Mouse (Mus musculus) heart, postnatal 0 days (tissue): ENCODE results near the gene Abl2. TPM values are rescaled to one million over a fixed set of nuclear protein-coding genes. Genes with fewer than 3 reads are reported as not detected.

Experiments used
- ATAC-seq: fragments of 200-750 bp; cut with Nextera tagmentation; 2 replicates; pipeline ENCODE4 v1.8.0; 2017; ENCODE audit warnings: low read depth, moderate number of reproducible peaks, moderate library complexity; ENCODE audit not compliant: insufficient read depth
- DNase-seq: peaks from one replicate; pipeline ENCODE4 v3.0.0-alpha.2; 2016; ENCODE audit warnings: low spot score
- H3K27ac ChIP-seq: fragments of 300-500 bp; sonication (generic); 2 replicates; pipeline ENCODE4 v1.5.1; 2014; ENCODE audit warnings: low read depth, mild to moderate bottlenecking
- H3K27me3 ChIP-seq: fragments of 300-500 bp; sonication (generic); 2 replicates; pipeline ENCODE4 v1.6.1; 2014; ENCODE audit warnings: low read length, mixed read lengths; ENCODE audit not compliant: control insufficient read depth, insufficient read depth
- H3K36me3 ChIP-seq: fragments of 300-500 bp; sonication (generic); replicated peaks from 2 replicates; pipeline ENCODE4 v1.6.1; 2014; ENCODE audit warnings: low read length, mixed read lengths; ENCODE audit not compliant: control insufficient read depth, insufficient read depth
- H3K4me1 ChIP-seq: fragments of 300-500 bp; sonication (generic); 2 replicates; pipeline ENCODE4 v1.6.1; 2014; ENCODE audit warnings: antibody characterized with exemption; ENCODE audit not compliant: control insufficient read depth, insufficient read depth
- H3K4me2 ChIP-seq: fragments of 300-500 bp; sonication (generic); 2 replicates; pipeline ENCODE4 v1.6.1; 2014; ENCODE audit warnings: low read depth, mild to moderate bottlenecking, low read length, moderate library complexity
- H3K4me3 ChIP-seq: fragments of 300-500 bp; sonication (generic); 2 replicates; pipeline ENCODE4 v1.5.1; 2014; ENCODE audit warnings: low read depth, low read length
- H3K9ac ChIP-seq: fragments of 300-500 bp; sonication (generic); replicated peaks from 2 replicates; pipeline ENCODE4 v1.6.1; 2014; ENCODE audit warnings: low read depth, low read length, mixed read lengths
- H3K9me3 ChIP-seq: fragments of 300-500 bp; sonication (generic); replicated peaks from 2 replicates; pipeline ENCODE4 v1.6.1; 2016; ENCODE audit warnings: low read length; ENCODE audit not compliant: control insufficient read depth
- CTCF ChIP-seq: IDR thresholded peaks from 2 replicates; pipeline ENCODE4 v1.5.1; 2016; ENCODE audit warnings: antibody characterized with exemption, control low read depth, low read depth
- EP300 ChIP-seq: IDR thresholded peaks from 2 replicates; pipeline ENCODE4 v1.6.1; 2016; ENCODE audit warnings: antibody characterized with exemption, low read depth
- WGBS: fragments of 180-500 bp; shearing (Covaris S2); extraction: QIAGEN DNeasy Blood & Tissue Kit; methylation state at CpG from one replicate; pipeline ENCODE4 v1.1.7; 2014; 5-methylcytosine and 5-hydroxymethylcytosine counted together
- polyA plus RNA-seq: library from polyadenylated mRNA; unstranded; fragments of >200 nt; fragmentation: Nextera tagmentation; extraction: Ambion mirVana; gene quantifications from 2 replicates; pipeline ENCODE4 v1.2.1, GENCODE M21; 2015
- total RNA-seq: library from RNA; depleted of rRNA; stranded (reverse); fragments of >200 nt; gene quantifications from 2 replicates; pipeline ENCODE4 v1.2.3, GENCODE M21; 2014; ENCODE audit warnings: low replicate concordance

Gene Abl2
- total and polyA plus RNA-seq, 2 experiments from 2014 or later: 2.0 to 12.9 TPM

GRCm38 (mm10) chr1:156673476-156674194 is 115.0 kb downstream of the Abl2 start:
- Histone ChIP-seq H3K36me3 (no peaks in the 10 kb centered on the region), H3K9me3 (no peaks in the 10 kb centered on the region), H3K4me1 (peaks cover 10% of the 10 kb centered on the region; the same call in 1 of the 2 replicates), H3K4me2 (peak overlapping the region; percentile 89), H3K27me3 (no peaks in the 10 kb centered on the region), H3K9ac (peak overlapping the region; percentile 71), H3K4me3 (peak overlapping the region; percentile 72), H3K27ac (peak overlapping the region; percentile 65)
- TF ChIP-seq CTCF: no peak
- no peak for TF ChIP-seq EP300
- DNase-seq: no peak
- peak; percentile 30 for ATAC-seq
- under 1% methylated on average over 29 of the region's 29 CpGs for WGBS

- Histone ChIP-seq H3K36me3 (no peaks in the 10 kb centered on the region), H3K4me3 (peak within 1 kb of the TSS; percentile 72), H3K9ac (peak within 1 kb of the TSS; percentile 71), H3K9me3 (no peaks in the 10 kb centered on the region), H3K27me3 (no peaks in the 10 kb centered on the region), H3K4me1 (peaks cover 4% of the 10 kb centered on the region; the same call in 1 of the 2 replicates), H3K4me2 (peak within 1 kb of the TSS; percentile 89), H3K27ac (peak within 1 kb of the TSS; percentile 65)
- peak; percentile 65 for DNase-seq
- peak; percentile 85 for ATAC-seq
- 6% methylated on average over 37 of the region's 37 CpGs for WGBS
- TF ChIP-seq EP300 (no peak), CTCF (no peak)
These were observed 115.8 kb downstream of the Abl2 start, which contains the start of gene Tor3a for GRCm38 (mm10) chr1:156674195-156675000. Tor3a (minus strand) TSS chr1:156674356.

GRCm38 (mm10) chr1:156676171-156676570 is 117.6 kb downstream of the Abl2 start:
- Histone ChIP-seq H3K27me3 (no peaks in the 10 kb centered on the region), H3K36me3 (peaks cover 17% of the 10 kb centered on the region), H3K4me2 (no peak overlapping the region), H3K27ac (no peak overlapping the region), H3K4me1 (peaks cover 4% of the 10 kb centered on the region; the same call in 1 of the 2 replicates), H3K9ac (no peak overlapping the region), H3K9me3 (no peaks in the 10 kb centered on the region), H3K4me3 (no peak overlapping the region)
- peak; percentile 89 for TF ChIP-seq CTCF
- TF ChIP-seq EP300: no peak
- 17% methylated on average over 12 of the region's 12 CpGs for WGBS
- DNase-seq (peak; percentile 71), ATAC-seq (no peak)

- H3K4me1 ChIP-seq: peaks cover 4% of the 10 kb centered on the region; the same call in 1 of the 2 replicates
- H3K9ac ChIP-seq: no peak overlapping the region
- no peak overlapping the region for H3K4me3 ChIP-seq
- H3K27ac ChIP-seq: no peak overlapping the region
- no peak for DNase-seq
- ATAC-seq: no peak
- no peak overlapping the region for H3K4me2 ChIP-seq
- 52% methylated on average over 5 of the region's 5 CpGs for WGBS
- H3K36me3 ChIP-seq: peaks cover 20% of the 10 kb centered on the region
- TF ChIP-seq EP300: no peak
- no peaks in the 10 kb centered on the region for H3K9me3 ChIP-seq
- no peaks in the 10 kb centered on the region for H3K27me3 ChIP-seq
These were observed 118.0 kb downstream of the Abl2 start for GRCm38 (mm10) chr1:156676596-156676995.

- Histone ChIP-seq H3K27ac (no peak overlapping the region), H3K36me3 (peaks cover 20% of the 10 kb centered on the region), H3K4me2 (no peak overlapping the region), H3K27me3 (no peaks in the 10 kb centered on the region), H3K4me3 (no peak overlapping the region), H3K9ac (no peak overlapping the region), H3K4me1 (peaks cover 4% of the 10 kb centered on the region; the same call in 1 of the 2 replicates), H3K9me3 (no peaks in the 10 kb centered on the region)
- 88% methylated on average over 3 of the region's 3 CpGs for WGBS
- ATAC-seq: no peak
- TF ChIP-seq EP300 (no peak), CTCF (no peak)
- no peak for DNase-seq
These were observed 118.6 kb downstream of the Abl2 start for GRCm38 (mm10) chr1:156677230-156677629.
